Mouse (Mus musculus) lung, embryonic 15.5 days (tissue): ENCODE results near the gene Eif2ak3. TPM values are rescaled to one million over a fixed set of nuclear protein-coding genes. Genes with fewer than 3 reads are reported as not detected.

Experiments
- ATAC-seq: fragments of 200-750 bp; cut with Nextera tagmentation; 2 replicates; pipeline ENCODE4 v1.8.0; 2017; ENCODE audit warnings: moderate number of reproducible peaks, borderline replicate concordance; ENCODE audit not compliant: low FRiP score, low TSS enrichment; ENCODE audit errors: extremely low read depth
- H3K27ac ChIP-seq: fragments of 300-500 bp; sonication (generic); 2 replicates; pipeline ENCODE4 v1.5.1; 2015; ENCODE audit warnings: moderate library complexity, mild to moderate bottlenecking, inconsistent platforms
- H3K27me3 ChIP-seq: fragments of 300-500 bp; sonication (generic); 2 replicates; pipeline ENCODE4 v1.6.1; 2015; ENCODE audit warnings: inconsistent platforms
- H3K36me3 ChIP-seq: fragments of 300-500 bp; sonication (generic); 2 replicates; pipeline ENCODE4 v1.6.1; 2015; ENCODE audit warnings: inconsistent platforms
- H3K4me1 ChIP-seq: fragments of 300-500 bp; sonication (generic); 2 replicates; pipeline ENCODE4 v1.6.1; 2015; ENCODE audit warnings: inconsistent platforms
- H3K4me2 ChIP-seq: fragments of 300-500 bp; sonication (generic); 2 replicates; pipeline ENCODE4 v1.6.1; 2015; ENCODE audit warnings: inconsistent platforms, mild to moderate bottlenecking, moderate library complexity
- H3K4me3 ChIP-seq: fragments of 300-500 bp; sonication (generic); 2 replicates; pipeline ENCODE4 v1.5.1; 2015; ENCODE audit warnings: mild to moderate bottlenecking, inconsistent platforms
- H3K9ac ChIP-seq: fragments of 300-500 bp; sonication (generic); 2 replicates; pipeline ENCODE4 v1.6.1; 2015; ENCODE audit warnings: inconsistent platforms
- H3K9me3 ChIP-seq: fragments of 300-500 bp; sonication (generic); 2 replicates; pipeline ENCODE4 v1.6.1; 2016; ENCODE audit warnings: inconsistent platforms
- WGBS: fragments of 180-500 bp; shearing (Covaris S2); methylation state at CpG from one replicate; pipeline ENCODE4 v1.1.7; 2015; 5-methylcytosine and 5-hydroxymethylcytosine counted together
- polyA plus RNA-seq: library from polyadenylated mRNA; unstranded; fragments of >200 nt; fragmentation: Nextera tagmentation; extraction: Ambion mirVana; gene quantifications from 2 replicates; pipeline ENCODE4 v1.2.1, GENCODE M21; 2015

Gene Eif2ak3
- polyA plus RNA-seq, 1 experiment from 2014 or later, result 11.0 TPM

- Histone ChIP-seq H3K27me3 (no peaks in the 10 kb centered on the region), H3K4me3 (no peak overlapping the region), H3K9me3 (no peaks in the 10 kb centered on the region), H3K36me3 (no peaks in the 10 kb centered on the region), H3K27ac (no peak overlapping the region), H3K9ac (no peak overlapping the region), H3K4me1 (no peaks in the 10 kb centered on the region), H3K4me2 (no peak overlapping the region)
- no peak for ATAC-seq
- 56% methylated on average over 14 of the region's 14 CpGs for WGBS
Measured at GRCm38 (mm10) chr6:70871511-70871980, 27.2 kb downstream of the Eif2ak3 start.

GRCm38 (mm10) chr6:70872128-70872527, 27.8 kb downstream of the Eif2ak3 start:
- H3K27ac ChIP-seq, result no peak overlapping the region
- ATAC-seq, result no peak
- H3K36me3 ChIP-seq, result no peaks in the 10 kb centered on the region
- no peaks in the 10 kb centered on the region for H3K27me3 ChIP-seq
- no peaks in the 10 kb centered on the region for H3K9me3 ChIP-seq
- no peak overlapping the region for H3K4me2 ChIP-seq
- no peak overlapping the region for H3K9ac ChIP-seq
- 53% methylated on average over 10 of the region's 10 CpGs for WGBS
- H3K4me1 ChIP-seq, result no peaks in the 10 kb centered on the region
- no peak overlapping the region for H3K4me3 ChIP-seq

DNA sequence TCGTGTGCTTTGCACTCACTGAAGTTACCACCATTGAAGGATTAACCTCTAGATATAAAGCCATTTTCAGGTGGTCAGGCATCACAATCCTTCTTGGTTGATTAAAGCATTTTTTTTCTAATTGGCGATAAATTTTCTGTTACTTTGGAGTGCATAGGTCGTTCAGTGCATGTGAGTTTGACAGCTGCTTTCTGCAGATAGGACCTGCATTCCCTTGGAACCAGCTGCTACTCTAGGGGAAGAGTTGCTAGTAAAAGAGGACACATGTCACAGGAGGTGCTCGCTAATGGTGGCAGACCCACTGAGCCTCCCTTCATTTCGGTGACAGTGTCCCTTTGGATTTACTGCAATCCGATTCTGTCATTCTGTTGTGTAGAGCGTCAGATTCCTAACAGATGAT, 28.3 kb downstream of the Eif2ak3 start:
- Histone ChIP-seq H3K4me1 (no peaks in the 10 kb centered on the region), H3K27me3 (no peaks in the 10 kb centered on the region), H3K9ac (no peak overlapping the region), H3K9me3 (no peaks in the 10 kb centered on the region), H3K27ac (no peak overlapping the region), H3K36me3 (no peaks in the 10 kb centered on the region), H3K4me2 (no peak overlapping the region), H3K4me3 (no peak overlapping the region)
- 66% methylated on average over 7 of the region's 7 CpGs for WGBS
- ATAC-seq, result no peak

DNA sequence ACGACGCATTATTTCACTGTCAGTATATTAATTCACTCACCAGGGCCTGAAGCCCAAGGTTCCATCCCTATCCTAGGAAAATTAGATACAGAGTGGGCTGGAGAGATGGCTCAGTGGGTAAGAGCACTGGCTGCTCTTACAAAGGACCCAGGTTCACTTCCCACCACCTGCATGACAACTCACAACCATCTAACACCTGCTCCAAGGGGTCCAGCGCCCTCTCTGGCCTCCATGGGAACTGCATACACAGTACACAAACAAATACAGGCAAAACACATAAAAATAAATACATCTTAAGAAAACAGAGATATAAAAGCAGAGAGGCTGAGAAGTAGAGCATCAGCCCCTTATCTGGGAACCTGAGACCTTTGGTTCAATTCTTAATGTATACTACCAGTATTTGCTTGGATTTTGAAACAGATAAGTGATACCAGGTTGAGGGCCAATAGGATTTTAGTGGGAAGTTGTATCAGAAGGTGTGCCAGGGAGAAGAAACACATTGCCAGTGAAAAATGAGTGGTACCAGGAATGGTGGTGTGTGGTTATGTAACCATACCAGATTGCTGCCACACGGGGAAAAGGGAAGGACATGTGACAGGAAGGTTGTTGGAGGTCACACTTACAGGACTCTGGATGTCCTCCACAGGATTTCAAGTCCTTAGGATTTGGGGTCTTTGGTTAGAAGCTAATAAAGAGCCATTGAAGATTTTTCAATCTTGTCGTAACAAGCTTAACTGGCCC, 29.9 kb downstream of the Eif2ak3 start:
- WGBS, result 67% methylated on average over 5 of the region's 5 CpGs
- no peak for ATAC-seq
- Histone ChIP-seq H3K9ac (no peak overlapping the region), H3K4me2 (no peak overlapping the region), H3K9me3 (no peaks in the 10 kb centered on the region), H3K4me3 (no peak overlapping the region), H3K27me3 (no peaks in the 10 kb centered on the region), H3K36me3 (peaks cover 4% of the 10 kb centered on the region; the same call in 1 of the 2 replicates), H3K4me1 (no peaks in the 10 kb centered on the region), H3K27ac (no peak overlapping the region)

DNA sequence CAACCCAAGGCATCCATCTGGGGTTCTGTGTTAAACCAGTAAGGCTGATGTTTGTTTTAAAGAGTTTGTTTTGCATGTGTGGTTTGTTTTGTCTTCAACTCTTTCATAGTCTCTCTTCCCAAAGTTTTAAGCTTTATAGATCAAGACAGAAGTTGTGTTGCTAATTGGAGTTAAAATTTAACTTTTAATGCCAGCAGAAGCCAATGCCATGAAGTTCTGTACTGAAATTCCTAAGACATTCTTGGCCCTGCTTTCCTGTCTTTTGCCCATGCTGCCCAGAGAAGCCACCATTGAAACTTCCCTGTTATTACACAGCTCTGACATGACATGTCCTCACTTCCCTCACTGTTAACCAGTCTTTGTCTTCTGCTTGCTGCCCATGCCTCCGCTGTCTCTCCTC, 30.7 kb downstream of the Eif2ak3 start:
- Histone ChIP-seq H3K4me3 (no peak overlapping the region), H3K36me3 (peaks cover 12% of the 10 kb centered on the region), H3K9ac (no peak overlapping the region), H3K27me3 (no peaks in the 10 kb centered on the region), H3K4me1 (no peaks in the 10 kb centered on the region), H3K4me2 (no peak overlapping the region), H3K9me3 (no peaks in the 10 kb centered on the region), H3K27ac (no peak overlapping the region)
- no peak for ATAC-seq
- WGBS, result 89% methylated on average over 1 of the region's 1 CpGs

GRCm38 (mm10) chr6:70880714-70881304, 36.5 kb downstream of the Eif2ak3 start:
- WGBS, result 19% methylated on average over 5 of the region's 5 CpGs
- Histone ChIP-seq H3K36me3 (peaks cover 53% of the 10 kb centered on the region), H3K27ac (no peak overlapping the region), H3K4me1 (no peaks in the 10 kb centered on the region), H3K9me3 (no peaks in the 10 kb centered on the region), H3K4me3 (no peak overlapping the region), H3K27me3 (no peaks in the 10 kb centered on the region), H3K4me2 (no peak overlapping the region), H3K9ac (no peak overlapping the region)
- no peak; the same call in 1 of the 2 replicates for ATAC-seq

GRCm38 (mm10) chr6:70887993-70888392, 43.7 kb downstream of the Eif2ak3 start:
- no peaks in the 10 kb centered on the region for H3K4me1 ChIP-seq
- H3K9ac ChIP-seq, result no peak overlapping the region
- peaks cover 79% of the 10 kb centered on the region for H3K36me3 ChIP-seq
- H3K27ac ChIP-seq, result no peak overlapping the region
- no peaks in the 10 kb centered on the region for H3K9me3 ChIP-seq
- no peak overlapping the region for H3K4me3 ChIP-seq
- H3K4me2 ChIP-seq, result no peak overlapping the region
- WGBS, result 85% methylated on average over 11 of the region's 11 CpGs
- no peaks in the 10 kb centered on the region for H3K27me3 ChIP-seq
- no peak for ATAC-seq

DNA sequence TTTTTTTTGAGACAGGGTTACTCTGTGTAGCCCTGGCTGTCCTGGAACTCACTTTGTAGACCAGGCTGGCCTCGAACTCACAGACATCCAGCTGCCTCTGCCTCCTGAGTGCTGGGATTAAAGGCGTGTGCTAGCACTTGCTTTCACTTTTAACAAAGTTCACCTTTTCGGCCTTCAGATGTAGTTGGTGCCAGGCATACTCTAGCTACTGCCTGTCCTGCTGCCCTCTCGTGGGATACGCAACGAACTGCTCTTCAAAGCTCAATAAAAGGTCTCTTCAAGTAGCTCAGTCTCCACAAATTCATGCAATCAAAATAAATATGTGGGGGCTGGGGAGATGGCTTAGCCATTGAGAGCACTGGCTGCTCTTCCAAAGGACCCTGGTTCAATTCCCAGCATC, 53.9 kb downstream of the Eif2ak3 start:
- 78% methylated on average over 6 of the region's 6 CpGs for WGBS
- Histone ChIP-seq H3K9ac (no peak overlapping the region), H3K4me1 (no peaks in the 10 kb centered on the region), H3K27me3 (no peaks in the 10 kb centered on the region), H3K4me3 (no peak overlapping the region), H3K27ac (no peak overlapping the region), H3K36me3 (peaks cover 38% of the 10 kb centered on the region), H3K4me2 (no peak overlapping the region), H3K9me3 (no peaks in the 10 kb centered on the region)
- ATAC-seq, result no peak

GRCm38 (mm10) chr6:70899594-70900003, 55.3 kb downstream of the Eif2ak3 start:
- WGBS, result 69% methylated on average over 8 of the region's 8 CpGs
- no peak for ATAC-seq
- Histone ChIP-seq H3K27me3 (no peaks in the 10 kb centered on the region), H3K9ac (no peak overlapping the region), H3K27ac (no peak overlapping the region), H3K4me2 (no peak overlapping the region), H3K9me3 (no peaks in the 10 kb centered on the region), H3K4me1 (no peaks in the 10 kb centered on the region), H3K36me3 (peaks cover 38% of the 10 kb centered on the region), H3K4me3 (no peak overlapping the region)

DNA sequence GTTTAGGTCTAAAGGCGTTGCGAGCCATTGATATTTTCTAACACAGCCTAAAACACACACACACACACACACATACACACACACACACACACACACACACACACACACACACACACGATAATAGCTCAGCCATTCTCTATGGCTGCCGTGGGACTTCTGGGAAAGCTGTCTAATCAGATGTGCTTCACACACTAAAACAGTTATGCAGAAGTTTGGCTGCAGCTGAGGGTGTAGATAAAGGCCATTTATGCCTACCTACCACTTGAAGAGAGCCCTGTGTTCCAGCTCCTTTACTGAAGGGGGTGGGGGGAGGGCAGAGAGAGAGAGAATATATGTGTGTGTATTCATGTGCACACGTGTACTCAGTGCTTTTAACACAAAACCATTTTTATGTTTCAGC, 59.4 kb downstream of the Eif2ak3 start:
- H3K4me2 ChIP-seq, result no peak overlapping the region
- no peak overlapping the region for H3K9ac ChIP-seq
- no peak for ATAC-seq
- no peak overlapping the region for H3K4me3 ChIP-seq
- no peaks in the 10 kb centered on the region for H3K9me3 ChIP-seq
- H3K4me1 ChIP-seq, result no peaks in the 10 kb centered on the region
- 77% methylated on average over 5 of the region's 5 CpGs for WGBS
- no peaks in the 10 kb centered on the region for H3K27me3 ChIP-seq
- no peak overlapping the region for H3K27ac ChIP-seq
- peaks cover 37% of the 10 kb centered on the region for H3K36me3 ChIP-seq

- Histone ChIP-seq H3K4me1 (no peaks in the 10 kb centered on the region), H3K4me3 (no peak overlapping the region), H3K27ac (no peak overlapping the region), H3K4me2 (no peak overlapping the region), H3K36me3 (peaks cover 12% of the 10 kb centered on the region), H3K9me3 (no peaks in the 10 kb centered on the region), H3K27me3 (peaks cover 17% of the 10 kb centered on the region), H3K9ac (no peak overlapping the region)
- WGBS, result 88% methylated on average over 7 of the region's 7 CpGs
- ATAC-seq, result no peak
Measured at GRCm38 (mm10) chr6:70909572-70909971, 65.3 kb downstream of the Eif2ak3 start.

GRCm38 (mm10) chr6:70910285-70910684, 66.0 kb downstream of the Eif2ak3 start:
- H3K27ac ChIP-seq, result no peak overlapping the region
- no peak for ATAC-seq
- 0 out of 2 replicates have a peak, but pooled peaks cover 9% of the 10 kb centered on the region for H3K36me3 ChIP-seq
- H3K9me3 ChIP-seq, result no peaks in the 10 kb centered on the region
- no peak overlapping the region for H3K9ac ChIP-seq
- peaks cover 17% of the 10 kb centered on the region for H3K27me3 ChIP-seq
- H3K4me1 ChIP-seq, result no peaks in the 10 kb centered on the region
- 50% methylated on average over 4 of the region's 4 CpGs for WGBS
- H3K4me3 ChIP-seq, result no peak overlapping the region
- H3K4me2 ChIP-seq, result no peak overlapping the region
